Mouse (Mus musculus): Measurements from ENCODE around the gene Jak1. TPM values are rescaled to one million over a fixed set of nuclear protein-coding genes. Genes with fewer than 3 reads are reported as not detected.

The Jak1 gene
- polyA plus RNA-seq, 1 experiment from 2014 or later, result 84.5 TPM

GRCm38 (mm10) chr4:101135013-101135412 lies 130.1 kb downstream of the Jak1 start:
- no peaks in the 10 kb centered on the region for H3K27me3 ChIP-seq (replicated peaks)
- 0 out of 2 replicates have a peak, but pooled peaks cover 6% of the 10 kb centered on the region for H3K36me3 ChIP-seq
- no peak overlapping the region for H3K9ac ChIP-seq
- no peak overlapping the region for H3K4me3 ChIP-seq (replicated peaks)
- H3K27ac ChIP-seq, result no peak overlapping the region
- WGBS, result 85% methylated on average over 8 of the region's 8 CpGs
- no peaks in the 10 kb centered on the region for H3K4me1 ChIP-seq
- H3K9me3 ChIP-seq, result no peaks in the 10 kb centered on the region
- ATAC-seq (ENCODE audit: insufficient read depth, low FRiP score, low read depth), result no peak
- no peak overlapping the region for H3K4me2 ChIP-seq

GRCm38 (mm10) chr4:101121002-101121401 lies 144.1 kb downstream of the Jak1 start:
- no peak for ATAC-seq (ENCODE audit: insufficient read depth, low FRiP score, low read depth)

DNA sequence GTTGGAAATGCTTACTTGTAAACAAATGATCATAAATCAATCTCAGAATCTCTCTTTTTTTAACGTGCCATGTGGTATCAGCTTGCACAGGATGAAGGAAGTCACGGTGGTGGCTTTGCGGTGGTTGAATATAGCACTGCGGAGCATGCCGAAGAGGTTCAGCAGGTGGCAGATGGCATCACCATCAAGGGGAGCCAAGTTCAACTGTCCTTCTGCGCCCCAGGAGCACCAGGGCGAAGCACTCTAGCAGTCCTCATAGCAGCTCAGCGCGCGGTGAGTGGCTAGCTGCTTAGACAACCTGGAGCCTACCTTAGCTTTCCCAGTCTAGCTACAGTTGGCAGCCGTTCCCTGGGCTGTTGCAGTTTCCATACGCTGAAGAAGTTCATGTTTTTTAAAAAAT lies 158.0 kb downstream of the Jak1 start:
- Histone ChIP-seq H3K4me1 (no peaks in the 10 kb centered on the region), H3K4me2 (no peak overlapping the region), H3K9me3 (no peaks in the 10 kb centered on the region), H3K27ac (no peak overlapping the region), H3K36me3 (peaks cover 11% of the 10 kb centered on the region; the same call in 1 of the 2 replicates), H3K27me3 (replicated peaks) (no peaks in the 10 kb centered on the region), H3K9ac (no peak overlapping the region), H3K4me3 (replicated peaks) (no peak overlapping the region)
- no peak for ATAC-seq (ENCODE audit: insufficient read depth, low FRiP score, low read depth)
- WGBS, result 81% methylated on average over 12 of the region's 12 CpGs

More at GRCm38 (mm10) chr4:101121002-101121401, 144.1 kb downstream of the Jak1 start:
- WGBS, result 78% methylated on average over 7 of the region's 7 CpGs
- Histone ChIP-seq H3K9me3 (no peaks in the 10 kb centered on the region), H3K27ac (no peak overlapping the region), H3K4me1 (no peaks in the 10 kb centered on the region), H3K9ac (no peak overlapping the region), H3K4me2 (no peak overlapping the region), H3K27me3 (replicated peaks) (no peaks in the 10 kb centered on the region), H3K4me3 (replicated peaks) (no peak overlapping the region), H3K36me3 (peaks cover 8% of the 10 kb centered on the region; the same call in 1 of the 2 replicates)

Other genes starting within 250 kb of the Jak1 start
- not detected in 2 replicates for gene Gm10577, start 244.6 kb downstream of the Jak1 start, polyA plus RNA-seq (2015; fragmentation: Nextera tagmentation; extraction: Ambion mirVana)
- gene Raver2, start 196.3 kb downstream of the Jak1 start, polyA plus RNA-seq (2015; fragmentation: Nextera tagmentation; extraction: Ambion mirVana), result 9.8 and 11.0 TPM in 2 replicates
- gene Ak4, start 154.0 kb upstream of the Jak1 start, polyA plus RNA-seq (2015; fragmentation: Nextera tagmentation; extraction: Ambion mirVana), result 20.7 and 23.4 TPM in 2 replicates
- gene Dnajc6, start 231.4 kb upstream of the Jak1 start, polyA plus RNA-seq (2015; fragmentation: Nextera tagmentation; extraction: Ambion mirVana), result 1.7 and 2.0 TPM in 2 replicates